Mouse (Mus musculus) stomach, embryonic 14.5 days (tissue): ENCODE measurements at regions not wholly inside any gene's neighbourhood (a gene's known extent, or its start where the extent isn't known, plus 50 kb on each side); places are given as distances from the start of the nearest gene placed in this dataset. TPM values are rescaled to one million over a fixed set of nuclear protein-coding genes. Genes with fewer than 3 reads are reported as not detected.

Experiments used
- microRNA-seq: library from miRNA; unstranded; fragments of <30 nt; microRNA quantifications from one replicate; pipeline ENCODE4, GENCODE M21; 2016

Small RNAs in the stretch of these regions (microRNA-seq; reads per million reads assigned to microRNA genes)
- gene Gm24999 (not detected), gene Gm25000 (not detected)
